Mouse (Mus musculus) sigmoid colon, adult 10 weeks (tissue): ENCODE data around the gene Vmn1r151. TPM values are rescaled to one million over a fixed set of nuclear protein-coding genes. Genes with fewer than 3 reads are reported as not detected.

Experiments
- polyA plus RNA-seq: library from polyadenylated mRNA; stranded (reverse); fragments of 350-450 nt; fragmentation: Illumina TruSeq; extraction: RNeasy Lipid Tissue Mini Kit (QIAGEN cat#74804); gene quantifications from one replicate; pipeline ENCODE4 v1.2.3, GENCODE M21; 2014; ENCODE audit warnings: low read depth, low replicate concordance

Gene Vmn1r151
- not detected for polyA plus RNA-seq

GRCm38 (mm10) chr7:22499578-22499977 lies at the start of gene Vmn1r151:
TSS of gene Vmn1r151 (minus strand) at chr7:22499678.

DNA sequence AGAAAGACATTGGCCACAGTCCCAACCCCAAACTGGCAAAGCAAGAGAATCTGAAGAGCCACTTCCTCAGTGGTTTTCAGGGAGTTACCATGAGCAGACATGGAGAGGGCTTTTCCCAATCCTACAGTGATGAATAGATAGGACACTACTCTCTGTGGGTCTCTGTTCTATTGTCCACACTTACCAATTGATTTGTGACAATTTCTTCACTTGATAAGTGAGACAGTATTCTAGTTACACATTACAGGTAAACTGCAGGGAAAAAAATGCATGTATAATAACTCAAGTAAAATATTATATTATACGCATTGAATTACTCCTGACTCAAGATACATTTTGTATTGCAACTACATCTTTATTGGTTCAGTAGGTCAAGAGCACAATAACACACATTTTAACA lies 35.3 kb upstream of the Vmn1r151 start, which contains the start of gene Gm8677:
Gm8677 (minus strand) TSS at position 101 of the 400 bp plus-strand sequence.

DNA sequence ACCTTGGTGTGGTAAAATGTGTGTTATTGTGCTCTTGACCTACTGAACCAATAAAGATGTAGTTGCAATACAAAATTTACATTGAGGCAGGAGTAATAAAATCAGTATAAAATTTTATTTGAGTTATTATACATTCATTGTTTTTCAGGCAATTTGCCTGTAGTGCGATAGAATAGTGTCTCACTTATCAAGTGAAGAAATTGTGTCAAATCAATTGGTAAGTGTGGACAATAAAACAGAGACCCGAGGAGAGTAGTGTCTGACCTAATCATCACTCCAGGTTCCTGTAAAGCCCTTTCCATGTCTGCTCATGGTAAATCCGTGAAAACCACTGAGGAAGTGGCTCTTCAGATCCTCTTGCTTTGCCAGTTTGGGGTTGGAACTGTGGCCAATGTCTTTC lies 23.2 kb upstream of the Vmn1r151 start, which contains the start of gene Vmn1r152:
Vmn1r152 (plus strand) TSS at position 301 of the 400 bp plus-strand sequence.

GRCm38 (mm10) chr7:22463975-22464374 lies 35.5 kb downstream of the Vmn1r151 start, which contains the start of gene Gm10665:
TSS of gene Gm10665 (minus strand) at chr7:22464075.

Other genes with a start within 250 kb of the Vmn1r151 start
- not detected for gene Gm4187, start 170.0 kb downstream of the Vmn1r151 start, polyA plus RNA-seq
- not detected for gene Gm8660, start 128.6 kb downstream of the Vmn1r151 start, polyA plus RNA-seq
- not detected for gene Vmn1r148, start 86.1 kb downstream of the Vmn1r151 start, polyA plus RNA-seq
- not detected for gene Vmn1r149, start 61.4 kb downstream of the Vmn1r151 start, polyA plus RNA-seq
- not detected for gene Gm10665, start 35.6 kb downstream of the Vmn1r151 start, polyA plus RNA-seq
- not detected for gene Vmn1r152, start 23.3 kb upstream of the Vmn1r151 start, polyA plus RNA-seq
- not detected for gene Gm8677, start 35.2 kb upstream of the Vmn1r151 start, polyA plus RNA-seq
- not detected for gene Gm4201, start 65.7 kb upstream of the Vmn1r151 start, polyA plus RNA-seq
- not detected for gene Gm4565, start 88.4 kb upstream of the Vmn1r151 start, polyA plus RNA-seq
- not detected for gene Vmn1r155, start 158.3 kb upstream of the Vmn1r151 start, polyA plus RNA-seq
- gene Gm8693, start 192.6 kb upstream of the Vmn1r151 start, polyA plus RNA-seq = not detected
- gene Gm4567, start 220.0 kb upstream of the Vmn1r151 start, polyA plus RNA-seq = not detected